Mouse (Mus musculus) hindbrain, embryonic 11.5 days (tissue): ENCODE measurements around the gene Ccdc177. TPM values are rescaled to one million over a fixed set of nuclear protein-coding genes. Genes with fewer than 3 reads are reported as not detected.
A peak's percentile ranks its signal among the peaks of the same experiment; 100 is the strongest.

Experiments used
- ATAC-seq: fragments of 200-750 bp; cut with Nextera tagmentation; 2 replicates; pipeline ENCODE4 v1.8.0; 2017; ENCODE audit warnings: mild to moderate bottlenecking, moderate TSS enrichment, moderate library complexity; ENCODE audit not compliant: low FRiP score
- DNase-seq: peaks from one replicate; pipeline ENCODE4 v3.0.0-alpha.2; 2015; ENCODE audit warnings: low spot score
- H3K27ac ChIP-seq: fragments of 300-500 bp; sonication (generic); 2 replicates; pipeline ENCODE4 v1.5.1; 2014; ENCODE audit warnings: mild to moderate bottlenecking, low read depth, low read length
- H3K27me3 ChIP-seq: fragments of 300-500 bp; sonication (generic); 2 replicates; pipeline ENCODE4 v1.6.1; 2014; ENCODE audit warnings: mild to moderate bottlenecking, low read length, moderate library complexity, mixed read lengths; ENCODE audit not compliant: control insufficient read depth, insufficient read depth
- H3K36me3 ChIP-seq: fragments of 300-500 bp; sonication (generic); 2 replicates; pipeline ENCODE4 v1.6.1; 2014; ENCODE audit warnings: mild to moderate bottlenecking, low read length, moderate library complexity, mixed read lengths; ENCODE audit not compliant: control insufficient read depth, insufficient read depth
- H3K4me1 ChIP-seq: fragments of 300-500 bp; sonication (generic); replicated peaks from 2 replicates; pipeline ENCODE4 v1.6.1; 2014; ENCODE audit warnings: low read length, mixed read lengths; ENCODE audit not compliant: control insufficient read depth, insufficient read depth
- H3K4me2 ChIP-seq: fragments of 300-500 bp; sonication (generic); replicated peaks from 2 replicates; pipeline ENCODE4 v1.6.1; 2014; ENCODE audit warnings: mild to moderate bottlenecking, low read depth, low read length
- H3K4me3 ChIP-seq: fragments of 300-500 bp; sonication (generic); 2 replicates; pipeline ENCODE4 v1.5.1; 2014; ENCODE audit warnings: low read depth, low read length
- H3K9ac ChIP-seq: fragments of 300-500 bp; sonication (generic); 2 replicates; pipeline ENCODE4 v1.6.1; 2014; ENCODE audit warnings: low read depth, low read length
- H3K9me3 ChIP-seq: fragments of 300-500 bp; sonication (generic); 2 replicates; pipeline ENCODE4 v1.6.1; 2016; ENCODE audit warnings: low read length; ENCODE audit not compliant: control insufficient read depth
- WGBS: fragments of 180-500 bp; shearing (Covaris S2); extraction: QIAGEN DNeasy Blood & Tissue Kit; methylation state at CpG from one replicate; pipeline ENCODE4 v1.1.7; 2014; 5-methylcytosine and 5-hydroxymethylcytosine counted together
- polyA plus RNA-seq: library from polyadenylated mRNA; unstranded; fragments of >200 nt; fragmentation: Nextera tagmentation; extraction: Ambion mirVana; gene quantifications from 2 replicates; pipeline ENCODE4 v1.2.1, GENCODE M21; 2014

The Ccdc177 gene
- 3.9 and 4.6 TPM in 2 replicates for polyA plus RNA-seq

DNA sequence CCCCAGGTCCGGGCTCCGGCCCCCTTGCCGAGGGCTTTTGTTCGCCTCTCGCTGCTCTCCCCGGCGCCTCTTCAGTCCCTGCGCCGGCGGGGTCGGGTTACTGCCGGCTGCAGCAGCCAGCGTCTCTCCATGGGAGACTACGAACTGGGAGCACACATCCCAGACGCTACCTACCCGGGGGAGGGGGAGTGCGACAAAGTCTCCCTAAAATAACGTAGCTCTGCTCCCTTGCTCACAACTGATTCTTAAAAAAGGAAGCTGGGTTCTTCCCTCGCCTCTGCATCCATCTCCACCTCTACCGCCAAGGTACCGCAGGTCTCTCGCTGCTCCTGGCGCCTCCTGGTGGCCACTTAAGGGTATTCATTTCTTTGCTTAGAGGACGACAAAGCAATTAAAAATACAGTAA is at the start of gene Ccdc177:
Ccdc177 (minus strand) TSS at position 292 of the 406 bp plus-strand sequence.
- Histone ChIP-seq H3K27me3 (peaks cover 18% of the 10 kb centered on the region), H3K9ac (peak within 1 kb of the TSS; percentile 97), H3K4me3 (peak within 1 kb of the TSS; percentile 68), H3K9me3 (peaks cover 24% of the 10 kb centered on the region), H3K27ac (peak within 1 kb of the TSS; percentile 98), H3K36me3 (peaks cover 34% of the 10 kb centered on the region), H3K4me2 (peak within 1 kb of the TSS; percentile 80), H3K4me1 (peaks cover 12% of the 10 kb centered on the region)
- under 1% methylated on average over 24 of the region's 24 CpGs for WGBS
- peak; percentile 69 for ATAC-seq
- peak; percentile 93 for DNase-seq

DNA sequence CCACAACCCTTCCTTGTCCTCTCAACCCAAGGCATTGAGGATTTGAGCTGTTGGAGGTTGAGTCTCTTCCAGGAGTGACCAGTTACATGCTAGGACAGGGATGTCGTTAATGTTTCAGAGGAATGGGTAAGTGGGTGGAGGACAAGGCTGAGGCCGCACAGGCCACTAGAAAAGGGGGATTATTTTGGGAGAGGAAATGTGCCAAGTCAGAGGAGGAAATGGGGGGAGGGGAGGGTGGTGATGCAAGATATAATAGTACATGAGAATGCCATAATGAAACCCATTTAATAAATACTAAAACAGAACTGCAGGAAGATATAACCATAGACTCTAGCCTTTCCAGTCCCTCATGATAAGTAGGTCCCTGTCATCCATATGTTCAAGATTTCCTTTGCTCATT is 49.5 kb upstream of the Ccdc177 start:
- H3K27ac ChIP-seq = no peak overlapping the region
- H3K4me2 ChIP-seq = no peak overlapping the region
- DNase-seq = no peak
- H3K4me3 ChIP-seq = no peak overlapping the region
- no peaks in the 10 kb centered on the region for H3K27me3 ChIP-seq
- no peak for ATAC-seq
- H3K9ac ChIP-seq = no peak overlapping the region
- H3K36me3 ChIP-seq = no peaks in the 10 kb centered on the region
- no peaks in the 10 kb centered on the region for H3K9me3 ChIP-seq
- peaks cover 4% of the 10 kb centered on the region for H3K4me1 ChIP-seq
- 87% methylated on average over 2 of the region's 2 CpGs for WGBS

DNA sequence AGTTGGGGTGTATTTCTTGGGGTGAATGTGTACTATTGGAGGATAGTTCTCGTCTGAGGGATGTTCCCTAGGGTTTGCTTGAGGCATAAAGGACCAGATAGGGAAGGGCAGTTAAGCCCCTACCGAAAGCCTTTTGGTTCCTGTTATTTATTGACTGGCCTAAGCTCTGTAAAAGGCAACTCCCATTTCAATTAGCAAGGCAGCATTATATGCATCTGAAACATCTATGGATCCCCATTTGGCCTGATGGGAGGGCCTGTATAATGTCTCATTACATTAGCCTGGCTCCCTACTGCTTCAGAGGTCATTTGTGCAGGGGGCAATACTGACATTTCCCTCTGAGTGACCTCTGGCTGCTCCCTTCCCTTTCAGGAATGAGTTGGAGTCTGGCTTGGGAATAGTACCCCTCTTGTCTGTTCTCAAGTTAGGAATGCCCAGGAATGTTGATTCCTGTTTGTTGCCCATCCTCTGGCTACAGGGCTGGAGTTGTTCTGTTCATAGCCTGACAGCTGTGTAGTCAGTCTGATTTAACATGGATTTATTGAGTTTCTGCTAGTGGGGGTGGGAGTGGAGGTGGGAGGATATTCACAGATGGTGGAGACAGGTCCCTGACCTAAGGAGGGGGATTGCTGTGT is 47.1 kb upstream of the Ccdc177 start:
- Histone ChIP-seq H3K4me2 (no peak overlapping the region), H3K4me1 (peaks cover 4% of the 10 kb centered on the region), H3K9ac (no peak overlapping the region), H3K36me3 (no peaks in the 10 kb centered on the region), H3K9me3 (no peaks in the 10 kb centered on the region), H3K27me3 (no peaks in the 10 kb centered on the region), H3K27ac (peak overlapping the region; percentile 25; the same call in 1 of the 2 replicates), H3K4me3 (no peak overlapping the region)
- 22% methylated on average over 2 of the region's 2 CpGs for WGBS
- peak; percentile 21 for DNase-seq
- ATAC-seq = peak; percentile 61; the same call in 1 of the 2 replicates

- no peaks in the 10 kb centered on the region for H3K27me3 ChIP-seq
- no peaks in the 10 kb centered on the region for H3K36me3 ChIP-seq
- H3K9me3 ChIP-seq = no peaks in the 10 kb centered on the region
- ATAC-seq = no peak
- no peak overlapping the region for H3K9ac ChIP-seq
- no peak overlapping the region for H3K27ac ChIP-seq
- H3K4me2 ChIP-seq = no peak overlapping the region
- H3K4me1 ChIP-seq = peaks cover 4% of the 10 kb centered on the region
- H3K4me3 ChIP-seq = no peak overlapping the region
- no peak for DNase-seq
- 95% methylated on average over 6 of the region's 6 CpGs for WGBS
Observed at GRCm38 (mm10) chr12:80804861-80805428, 44.5 kb upstream of the Ccdc177 start.

DNA sequence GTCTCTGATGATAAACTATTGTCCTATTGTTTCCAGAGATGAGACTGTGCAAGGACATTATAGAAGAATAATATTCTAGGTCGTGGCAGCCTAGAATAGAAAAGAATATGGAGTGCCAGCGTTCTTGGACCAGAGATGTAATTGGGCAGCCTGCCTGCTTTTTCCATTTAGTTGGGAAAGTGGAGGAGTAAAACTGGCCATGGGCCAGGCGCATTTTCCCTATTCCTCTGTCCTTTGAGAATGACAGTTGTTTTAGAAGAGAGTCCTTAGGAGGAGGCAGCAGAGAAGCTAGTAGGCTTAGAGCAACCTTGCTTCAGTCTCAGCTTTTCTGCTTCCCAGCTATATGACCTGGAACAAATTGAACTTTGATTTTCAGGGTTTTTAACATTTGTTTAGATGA is 43.4 kb upstream of the Ccdc177 start:
- DNase-seq (no peak), ATAC-seq (no peak)
- no peaks in the 10 kb centered on the region for H3K36me3 ChIP-seq
- no peak overlapping the region for H3K9ac ChIP-seq
- no peaks in the 10 kb centered on the region for H3K27me3 ChIP-seq
- no peak overlapping the region for H3K27ac ChIP-seq
- H3K4me2 ChIP-seq = no peak overlapping the region
- WGBS = 74% methylated on average over 3 of the region's 3 CpGs
- no peak overlapping the region for H3K4me3 ChIP-seq
- H3K9me3 ChIP-seq = no peaks in the 10 kb centered on the region
- H3K4me1 ChIP-seq = peaks cover 4% of the 10 kb centered on the region

DNA sequence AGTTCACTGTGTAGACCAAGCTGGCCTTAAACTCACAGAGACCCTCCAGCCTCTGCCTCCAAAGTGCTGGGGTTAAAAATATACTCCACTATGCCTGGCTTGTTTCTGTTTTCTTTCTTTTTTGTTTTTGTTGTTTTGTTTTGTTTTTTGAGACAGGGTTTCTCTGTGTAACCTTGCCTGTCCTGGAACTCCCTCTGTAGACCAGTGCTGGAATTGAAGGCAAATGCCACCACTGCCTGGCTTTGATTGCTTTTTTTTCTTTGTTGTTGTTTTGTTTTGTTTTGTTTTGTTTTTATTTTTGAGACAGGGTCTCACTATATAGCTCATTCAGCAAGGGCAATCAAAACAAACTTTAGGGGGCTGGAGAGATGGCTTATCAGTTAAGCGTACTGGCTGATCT is 41.0 kb upstream of the Ccdc177 start:
- no peak overlapping the region for H3K27ac ChIP-seq
- no peak overlapping the region for H3K4me3 ChIP-seq
- DNase-seq = no peak
- no peak overlapping the region for H3K9ac ChIP-seq
- H3K4me1 ChIP-seq = no peaks in the 10 kb centered on the region
- H3K4me2 ChIP-seq = no peak overlapping the region
- H3K36me3 ChIP-seq = no peaks in the 10 kb centered on the region
- H3K9me3 ChIP-seq = no peaks in the 10 kb centered on the region
- ATAC-seq = no peak
- WGBS = 96% methylated on average over 1 of the region's 1 CpGs
- no peaks in the 10 kb centered on the region for H3K27me3 ChIP-seq

- H3K4me3 ChIP-seq = no peak overlapping the region
- 94% methylated on average over 3 of the region's 3 CpGs for WGBS
- ATAC-seq (no peak), DNase-seq (no peak)
- no peaks in the 10 kb centered on the region for H3K36me3 ChIP-seq
- no peak overlapping the region for H3K4me2 ChIP-seq
- H3K9ac ChIP-seq = no peak overlapping the region
- no peaks in the 10 kb centered on the region for H3K9me3 ChIP-seq
- no peaks in the 10 kb centered on the region for H3K27me3 ChIP-seq
- no peak overlapping the region for H3K27ac ChIP-seq
- no peaks in the 10 kb centered on the region for H3K4me1 ChIP-seq
Observed at GRCm38 (mm10) chr12:80800156-80800555, 39.7 kb upstream of the Ccdc177 start.

DNA sequence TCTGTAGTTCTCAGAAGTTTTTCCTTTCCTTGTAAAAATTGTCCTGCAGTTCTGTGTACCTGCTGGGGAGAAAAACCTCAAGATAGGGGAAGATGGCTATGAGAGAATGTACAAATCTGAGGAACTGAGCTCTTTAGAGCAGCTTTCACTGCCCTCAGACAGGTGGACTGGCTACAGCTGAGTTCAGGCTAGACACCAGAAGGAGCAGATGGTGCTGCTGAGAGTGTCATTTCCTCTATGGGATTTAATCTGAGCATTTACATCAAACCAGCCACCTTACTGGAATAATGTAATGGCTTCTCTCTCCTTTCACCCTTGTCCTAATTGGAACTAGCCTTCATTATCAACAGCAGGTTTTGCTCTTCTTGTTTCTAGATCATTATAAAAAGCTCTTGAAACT is 37.8 kb upstream of the Ccdc177 start:
- H3K9me3 ChIP-seq = no peaks in the 10 kb centered on the region
- no peak overlapping the region for H3K4me2 ChIP-seq
- H3K9ac ChIP-seq = no peak overlapping the region
- no peaks in the 10 kb centered on the region for H3K36me3 ChIP-seq
- no peaks in the 10 kb centered on the region for H3K4me1 ChIP-seq
- DNase-seq = no peak
- H3K27me3 ChIP-seq = no peaks in the 10 kb centered on the region
- ATAC-seq = no peak
- no peak overlapping the region for H3K4me3 ChIP-seq
- no peak overlapping the region for H3K27ac ChIP-seq
